Mouse (Mus musculus): ENCODE measurements around the gene Olfr851. TPM values are rescaled to one million over a fixed set of nuclear protein-coding genes. Genes with fewer than 3 reads are reported as not detected.

Olfr851 gene
- polyA plus RNA-seq (2017; shearing (Covaris generic)), result not detected

GRCm38 (mm10) chr9:19492995-19493394, at the start of gene Olfr851:
TSS of gene Olfr851 (plus strand) at chr9:19493295.

GRCm38 (mm10) chr9:19478148-19478547, 14.9 kb upstream of the Olfr851 start, which contains the start of gene Olfr850:
TSS of gene Olfr850 (minus strand) at chr9:19478248.

GRCm38 (mm10) chr9:19540976-19541375, 47.9 kb downstream of the Olfr851 start, which contains the start of gene Olfr853:
TSS of gene Olfr853 (minus strand) at chr9:19541076.

Other genes with a start within 250 kb of the Olfr851 start
- gene Olfr843, start 241.3 kb upstream of the Olfr851 start, polyA plus RNA-seq (2017; shearing (Covaris generic)), result under 1 TPM in 1 of 2 experiments, not detected in 1; 0.12 TPM
- not detected for gene Olfr844, start 176.9 kb upstream of the Olfr851 start, polyA plus RNA-seq (2017; shearing (Covaris generic))
- gene Olfr845, start 156.8 kb upstream of the Olfr851 start, polyA plus RNA-seq (2017; shearing (Covaris generic)), result not detected
- not detected for gene Olfr846, start 129.3 kb upstream of the Olfr851 start, polyA plus RNA-seq (2017; shearing (Covaris generic))
- not detected for gene Olfr847, start 114.6 kb upstream of the Olfr851 start, polyA plus RNA-seq (2017; shearing (Covaris generic))
- gene Olfr849, start 53.0 kb upstream of the Olfr851 start, polyA plus RNA-seq (2017; shearing (Covaris generic)), result not detected
- gene Olfr850, start 15.0 kb upstream of the Olfr851 start, polyA plus RNA-seq (2017; shearing (Covaris generic)), result not detected
- gene Olfr853, start 47.8 kb downstream of the Olfr851 start, polyA plus RNA-seq (2017; shearing (Covaris generic)), result not detected
- gene Olfr854, start 74.1 kb downstream of the Olfr851 start, polyA plus RNA-seq (2017; shearing (Covaris generic)), result not detected
- under 1 TPM in 1 of 2 experiments, not detected in 1; 0.16 TPM for gene Olfr855, start 89.3 kb downstream of the Olfr851 start, polyA plus RNA-seq (2017; shearing (Covaris generic))
- 10 to 100 TPM; 20.2 to 24.5 TPM for gene Zfp317, start 128.8 kb downstream of the Olfr851 start, polyA plus RNA-seq (2017; shearing (Covaris generic))
- gene Olfr857, start 216.1 kb downstream of the Olfr851 start, polyA plus RNA-seq (2017; shearing (Covaris generic)), result not detected